Mouse (Mus musculus) ES-E14 (cell line): ENCODE measurements around the gene Pcp4. TPM values are rescaled to one million over a fixed set of nuclear protein-coding genes. Genes with fewer than 3 reads are reported as not detected.

ENCODE experiments used
- DNase-seq: peaks from one replicate; pipeline ENCODE4 v3.0.0-alpha.2; 2013; ENCODE audit warnings: low read depth, low spot score
- H3K27ac ChIP-seq: 2 replicates; pipeline ENCODE4 v1.5.1; 2012; ENCODE audit warnings: low read depth, mild to moderate bottlenecking, low read length, moderate library complexity, mixed read lengths; ENCODE audit not compliant: poor library complexity, insufficient read depth, severe bottlenecking
- H3K36me3 ChIP-seq: 2 replicates; pipeline ENCODE4 v1.6.1; 2012; ENCODE audit warnings: mild to moderate bottlenecking, low read length, moderate library complexity, mixed read lengths; ENCODE audit not compliant: control insufficient read depth, poor library complexity, insufficient read depth, severe bottlenecking
- H3K4me1 ChIP-seq, 2 experiments: fragments of 150-350 bp in 1 of 2; sonication (generic) in 1 of 2; 2 replicates each; pipeline ENCODE4 v1.6.1; 2012; ENCODE audit warnings: low read length in 2 of 2, mild to moderate bottlenecking in 1 of 2, mixed read lengths in 1 of 2; ENCODE audit not compliant: control insufficient read depth in 2 of 2, insufficient read depth in 2 of 2, poor library complexity in 1 of 2
- H3K4me3 ChIP-seq, 2 experiments: fragments of 150-350 bp in 1 of 2; sonication (generic) in 1 of 2; 2 replicates each; pipeline ENCODE4 v1.5.1; 2012; ENCODE audit warnings: low read length in 2 of 2, low read depth in 1 of 2, mild to moderate bottlenecking in 1 of 2, mixed read lengths in 1 of 2; ENCODE audit not compliant: insufficient read depth in 1 of 2, poor library complexity in 1 of 2, severe bottlenecking in 1 of 2
- H3K9ac ChIP-seq: 2 replicates; pipeline ENCODE4 v1.6.1; 2012; ENCODE audit warnings: low read depth, mild to moderate bottlenecking, low read length, mixed read lengths; ENCODE audit not compliant: poor library complexity, insufficient read depth, severe bottlenecking
- H3K9me3 ChIP-seq: fragments of 150-350 bp; sonication (generic); 2 replicates; pipeline ENCODE4 v1.6.1; 2012; ENCODE audit warnings: low read depth, mild to moderate bottlenecking, low read length; ENCODE audit not compliant: control insufficient read depth, insufficient read depth
- CHD2 ChIP-seq: IDR thresholded peaks from 2 replicates; pipeline ENCODE4 v1.6.1; 2014; ENCODE audit warnings: mild to moderate bottlenecking, low read depth, low read length, inconsistent platforms
- HCFC1 ChIP-seq: IDR thresholded peaks from 2 replicates; pipeline ENCODE4 v1.6.1; 2012; ENCODE audit warnings: low read length, inconsistent platforms, borderline replicate concordance; ENCODE audit not compliant: insufficient read depth
- MAFK ChIP-seq: IDR thresholded peaks from 2 replicates; pipeline ENCODE4 v1.6.1; 2014; ENCODE audit warnings: mild to moderate bottlenecking, low read depth, low read length, inconsistent platforms; ENCODE audit not compliant: insufficient read depth
- ZC3H11A ChIP-seq: IDR thresholded peaks from 2 replicates; pipeline ENCODE4 v1.6.1; 2012; ENCODE audit warnings: low read depth, mild to moderate bottlenecking, inconsistent platforms, low read length, borderline replicate concordance
- ZNF384 ChIP-seq: IDR thresholded peaks from 2 replicates; pipeline ENCODE4 v1.6.1; 2012; ENCODE audit warnings: low read depth, low read length, inconsistent platforms
- in situ Hi-C, 2 experiments: fragments of 600-800 bp; cut with MboI; formaldehyde crosslinking; loops; one replicate each; pipeline ENCODE4 v1.15.1; 2025; ENCODE audit warnings: low sequenced_read_pairs in 2 of 2, inconsistent platforms in 1 of 2; ENCODE audit not compliant: unreplicated experiment in 2 of 2
- total RNA-seq: library from RNA; depleted of rRNA; stranded (reverse); fragments of 300-350 nt; gene quantifications from 2 replicates; pipeline ENCODE4 v1.2.3, GENCODE M21; 2012

Pcp4 gene
- total RNA-seq, 1 experiment = not detected

GRCm38 (mm10) chr16:96541056-96541455 is 73.7 kb downstream of the Pcp4 start:
- no peaks in the 10 kb centered on the region for H3K36me3 ChIP-seq
- no peak for DNase-seq
- H3K27ac ChIP-seq = no peak overlapping the region
- H3K4me3 ChIP-seq = no peak overlapping the region
- in situ Hi-C loops = no loop called here
- TF ChIP-seq CHD2 (no peak), ZC3H11A (no peak), MAFK (no peak), HCFC1 (no peak), ZNF384 (no peak)
- no peaks in the 10 kb centered on the region for H3K9me3 ChIP-seq
- no peak overlapping the region for H3K9ac ChIP-seq
- no peaks in the 10 kb centered on the region for H3K4me1 ChIP-seq

- no peak overlapping the region for H3K9ac ChIP-seq
- no peak for DNase-seq
- H3K9me3 ChIP-seq = no peaks in the 10 kb centered on the region
- no peaks in the 10 kb centered on the region for H3K36me3 ChIP-seq
- in situ Hi-C loops = no loop called here
- H3K4me1 ChIP-seq = peaks cover 0 to 2% of the 10 kb centered on the region in 2 experiments; a peak in 1 of 4 replicates
- TF ChIP-seq HCFC1 (no peak), MAFK (no peak), ZNF384 (no peak), CHD2 (no peak), ZC3H11A (no peak)
- H3K27ac ChIP-seq = no peak overlapping the region
- H3K4me3 ChIP-seq = no peak overlapping the region
These were observed 85.3 kb downstream of the Pcp4 start for GRCm38 (mm10) chr16:96552680-96553079.

GRCm38 (mm10) chr16:96555412-96555811 is 88.0 kb downstream of the Pcp4 start:
- Histone ChIP-seq H3K9me3 (no peaks in the 10 kb centered on the region), H3K36me3 (no peaks in the 10 kb centered on the region), H3K9ac (no peak overlapping the region), H3K27ac (no peak overlapping the region), H3K4me3 (no peak overlapping the region), H3K4me1 (no peaks in the 10 kb centered on the region)
- in situ Hi-C loops = no loop called here
- DNase-seq = no peak
- TF ChIP-seq MAFK (no peak), CHD2 (no peak), ZC3H11A (no peak), ZNF384 (no peak), HCFC1 (no peak)

- no peaks in the 10 kb centered on the region for H3K4me1 ChIP-seq
- no peak for DNase-seq
- no peak overlapping the region for H3K4me3 ChIP-seq
- H3K9ac ChIP-seq = no peak overlapping the region
- TF ChIP-seq ZC3H11A (no peak), MAFK (no peak), CHD2 (no peak), ZNF384 (no peak), HCFC1 (no peak)
- no peaks in the 10 kb centered on the region for H3K9me3 ChIP-seq
- no peaks in the 10 kb centered on the region for H3K36me3 ChIP-seq
- H3K27ac ChIP-seq = no peak overlapping the region
- in situ Hi-C loops = no loop called here
These were observed 89.2 kb downstream of the Pcp4 start for GRCm38 (mm10) chr16:96556621-96557020.

- in situ Hi-C loops = no loop called here
- Histone ChIP-seq H3K9ac (no peak overlapping the region), H3K9me3 (no peaks in the 10 kb centered on the region), H3K27ac (no peak overlapping the region), H3K4me3 (no peak overlapping the region), H3K36me3 (no peaks in the 10 kb centered on the region), H3K4me1 (no peaks in the 10 kb centered on the region)
- TF ChIP-seq ZC3H11A = no peak
- DNase-seq = no peak
These were observed 90.9 kb downstream of the Pcp4 start for GRCm38 (mm10) chr16:96558341-96558740.
